Mouse (Mus musculus): Measurements from ENCODE around the gene Arhgef28.

GRCm38 (mm10) chr13:97976642-97977041 lies 229.6 kb downstream of the Arhgef28 start:
- TF ChIP-seq CTCF (IDR thresholded peaks at IDR 0.05; ENCODE audit: borderline replicate concordance, insufficient read depth, low read length) (no peak), POLR2A (IDR thresholded peaks at IDR 0.05; ENCODE audit: low read depth, low read length) (no peak)
